Mouse (Mus musculus): Measurements from ENCODE around the gene Ccdc80.

- no peak for TF ChIP-seq POLR2A (IDR thresholded peaks at IDR 0.05; ENCODE audit: low read depth, low read length)
- no peak for TF ChIP-seq CTCF (IDR thresholded peaks at IDR 0.05; ENCODE audit: extremely low read depth, insufficient read length, insufficient replicate concordance, low read depth, low read length)
Measured at GRCm38 (mm10) chr16:45148488-45149082, 55.4 kb downstream of the Ccdc80 start.
